Mouse (Mus musculus): ENCODE data around the gene Wrap73.

GRCm38 (mm10) chr4:154171151-154171930 is 29.2 kb downstream of the Wrap73 start:
- TF ChIP-seq CTCF (IDR thresholded peaks at IDR 0.05; ENCODE audit: insufficient read depth, low read depth, low read length) (no peak), POLR2A (IDR thresholded peaks at IDR 0.05; ENCODE audit: insufficient read depth, low read depth, low read length) (no peak)

Data from olfactory bulb, adult 2 months (tissue).